Mouse (Mus musculus) cerebellum, adult 9-10 months (tissue): ENCODE measurements around the gene Clic5.

Experiments
- DNase-seq: peaks from one replicate; pipeline ENCODE4 v3.0.0; 2022

The Clic5 gene

GRCm38 (mm10) chr17:44202952-44203351 is 14.6 kb downstream of the Clic5 start:
- DNase-seq, result no peak

GRCm38 (mm10) chr17:44204787-44205186 is 16.4 kb downstream of the Clic5 start:
- DNase-seq, result no peak

- no peak for DNase-seq
Measured at GRCm38 (mm10) chr17:44205562-44205961, 17.2 kb downstream of the Clic5 start.

GRCm38 (mm10) chr17:44208900-44209299 is 20.5 kb downstream of the Clic5 start:
- no peak for DNase-seq

- DNase-seq, result no peak
Measured at GRCm38 (mm10) chr17:44212960-44213619, 24.7 kb downstream of the Clic5 start.

GRCm38 (mm10) chr17:44215196-44215799 is 26.9 kb downstream of the Clic5 start:
- no peak for DNase-seq

GRCm38 (mm10) chr17:44217185-44217584 is 28.8 kb downstream of the Clic5 start:
- DNase-seq, result no peak

GRCm38 (mm10) chr17:44219943-44220342 is 31.6 kb downstream of the Clic5 start:
- DNase-seq, result no peak

- no peak for DNase-seq
Measured at GRCm38 (mm10) chr17:44228428-44228827, 40.0 kb downstream of the Clic5 start.

- no peak for DNase-seq
Measured at GRCm38 (mm10) chr17:44230083-44230482, 41.7 kb downstream of the Clic5 start.

- DNase-seq, result no peak
Measured at GRCm38 (mm10) chr17:44239030-44239721, 50.8 kb downstream of the Clic5 start.

GRCm38 (mm10) chr17:44240742-44241141 is 52.4 kb downstream of the Clic5 start:
- no peak for DNase-seq

- DNase-seq, result no peak
Measured at GRCm38 (mm10) chr17:44244096-44244495, 55.7 kb downstream of the Clic5 start.

- no peak for DNase-seq
Measured at GRCm38 (mm10) chr17:44244625-44245024, 56.2 kb downstream of the Clic5 start.

- DNase-seq, result no peak
Measured at GRCm38 (mm10) chr17:44246153-44246700, 57.8 kb downstream of the Clic5 start.

- no peak for DNase-seq
Measured at GRCm38 (mm10) chr17:44249544-44249943, 61.2 kb downstream of the Clic5 start.

- DNase-seq, result no peak
Measured at GRCm38 (mm10) chr17:44252653-44253052, 64.3 kb downstream of the Clic5 start.

GRCm38 (mm10) chr17:44254698-44255097 is 66.3 kb downstream of the Clic5 start:
- DNase-seq, result no peak

GRCm38 (mm10) chr17:44256583-44256982 is 68.2 kb downstream of the Clic5 start:
- peak; percentile 36 for DNase-seq

- no peak for DNase-seq
Measured at GRCm38 (mm10) chr17:44259245-44259644, 70.9 kb downstream of the Clic5 start.

GRCm38 (mm10) chr17:44261594-44262202 is 73.3 kb downstream of the Clic5 start:
- peak; percentile 43 for DNase-seq

GRCm38 (mm10) chr17:44270043-44270442 is 81.7 kb downstream of the Clic5 start:
- no peak for DNase-seq

- no peak for DNase-seq
Measured at GRCm38 (mm10) chr17:44271426-44271825, 83.0 kb downstream of the Clic5 start.
